Mouse (Mus musculus): ENCODE measurements around the gene 1810024B03Rik.

GRCm38 (mm10) chr2:127254604-127255134 is 46.6 kb upstream of the 1810024B03Rik start:
- TF ChIP-seq CTCF (IDR thresholded peaks at IDR 0.05; ENCODE audit: control insufficient read depth, insufficient read depth, low read length) (no peak), POLR2A (IDR thresholded peaks at IDR 0.05; ENCODE audit: borderline replicate concordance, control insufficient read depth, low read depth, low read length) (no peak)

Measured in bone marrow, adult 2 months (tissue).